Mouse (Mus musculus): ENCODE measurements around the gene Lyrm4. TPM values are rescaled to one million over a fixed set of nuclear protein-coding genes. Genes with fewer than 3 reads are reported as not detected.
A peak's percentile ranks its signal among the peaks of the same experiment; 100 is the strongest.

Lyrm4 gene
- polyA plus RNA-seq (2014; fragmentation: Nextera tagmentation; extraction: Ambion mirVana): 31.6 and 32.5 TPM in 2 replicates

GRCm38 (mm10) chr13:36117143-36118014 is at the start of gene Lyrm4, which contains the start of gene Fars2:
TSS of gene Lyrm4 (minus strand) at chr13:36117526.
TSS of gene Fars2 (plus strand) at chr13:36117412.
- ATAC-seq (ENCODE audit: insufficient number of reproducible peaks, insufficient read depth, low FRiP score, low read depth): peak; percentile 97
- under 1% methylated on average over 72 of the region's 75 CpGs for WGBS
- Histone ChIP-seq H3K4me2 (ENCODE audit: low read length) (peak within 1 kb of the TSS; percentile 85), H3K9me3 (ENCODE audit: control insufficient read depth, low read length) (no peaks in the 10 kb centered on the region), H3K36me3 (ENCODE audit: control insufficient read depth, insufficient read depth, low read length) (no peaks in the 10 kb centered on the region), H3K4me1 (ENCODE audit: control insufficient read depth in 2 of 2, insufficient read depth in 2 of 2, low read length in 2 of 2) (peaks cover 0 to 15% of the 10 kb centered on the region in 2 experiments; a peak in 3 of 4 replicates), H3K27ac (replicated peaks in 1 of 2; ENCODE audit: control insufficient read depth in 1 of 2, insufficient read depth in 1 of 2, low read depth in 2 of 2, low read length in 2 of 2) (peak within 1 kb of the TSS; percentile 96 to 100), H3K9ac (ENCODE audit: low read length) (peak within 1 kb of the TSS; percentile 79), H3K4me3 (ENCODE audit: control insufficient read depth in 1 of 2, insufficient read depth in 1 of 2, low read depth in 1 of 2, low read length in 2 of 2) (peak within 1 kb of the TSS; percentile 70 to 88), H3K27me3 (ENCODE audit: control insufficient read depth, insufficient read depth, low read length) (no peaks in the 10 kb centered on the region)

- no peak overlapping the region for H3K4me2 ChIP-seq (ENCODE audit: low read length)
- ATAC-seq (ENCODE audit: insufficient number of reproducible peaks, insufficient read depth, low FRiP score, low read depth): no peak
- no peaks in the 10 kb centered on the region for H3K36me3 ChIP-seq (ENCODE audit: control insufficient read depth, insufficient read depth, low read length)
- H3K27ac ChIP-seq (replicated peaks in 1 of 2; ENCODE audit: control insufficient read depth in 1 of 2, insufficient read depth in 1 of 2, low read depth in 2 of 2, low read length in 2 of 2): no peak overlapping the region
- no peak overlapping the region for H3K4me3 ChIP-seq (ENCODE audit: control insufficient read depth in 1 of 2, insufficient read depth in 1 of 2, low read depth in 1 of 2, low read length in 2 of 2)
- H3K4me1 ChIP-seq (ENCODE audit: control insufficient read depth in 2 of 2, insufficient read depth in 2 of 2, low read length in 2 of 2): 0 out of 4 replicates have a peak, but pooled peaks cover 0 to under 1% of the 10 kb centered on the region in 2 experiments
- H3K9ac ChIP-seq (ENCODE audit: low read length): no peak overlapping the region
- no peaks in the 10 kb centered on the region for H3K9me3 ChIP-seq (ENCODE audit: control insufficient read depth, low read length)
- no peaks in the 10 kb centered on the region for H3K27me3 ChIP-seq (ENCODE audit: control insufficient read depth, insufficient read depth, low read length)
- 74% methylated on average over 1 of the region's 1 CpGs for whole genome bisulfite sequencing
Observed at GRCm38 (mm10) chr13:36163898-36164297, 46.6 kb upstream of the Lyrm4 start.

GRCm38 (mm10) chr13:36163411-36163810 is 46.1 kb upstream of the Lyrm4 start:
- no peak for ATAC-seq (ENCODE audit: insufficient number of reproducible peaks, insufficient read depth, low FRiP score, low read depth)
- Histone ChIP-seq H3K4me2 (ENCODE audit: low read length) (no peak overlapping the region), H3K27me3 (ENCODE audit: control insufficient read depth, insufficient read depth, low read length) (no peaks in the 10 kb centered on the region), H3K27ac (replicated peaks in 1 of 2; ENCODE audit: control insufficient read depth in 1 of 2, insufficient read depth in 1 of 2, low read depth in 2 of 2, low read length in 2 of 2) (no peak overlapping the region), H3K9ac (ENCODE audit: low read length) (no peak overlapping the region), H3K36me3 (ENCODE audit: control insufficient read depth, insufficient read depth, low read length) (no peaks in the 10 kb centered on the region), H3K4me3 (ENCODE audit: control insufficient read depth in 1 of 2, insufficient read depth in 1 of 2, low read depth in 1 of 2, low read length in 2 of 2) (no peak overlapping the region), H3K9me3 (ENCODE audit: control insufficient read depth, low read length) (no peaks in the 10 kb centered on the region), H3K4me1 (ENCODE audit: control insufficient read depth in 2 of 2, insufficient read depth in 2 of 2, low read length in 2 of 2) (peaks cover under 1 to 5% of the 10 kb centered on the region in 2 experiments; a peak in 3 of 4 replicates)
- 81% methylated on average over 5 of the region's 5 CpGs for WGBS

- no peak; the same call in 1 of the 2 replicates for ATAC-seq (ENCODE audit: insufficient number of reproducible peaks, insufficient read depth, low FRiP score, low read depth)
- H3K4me1 ChIP-seq (ENCODE audit: control insufficient read depth in 2 of 2, insufficient read depth in 2 of 2, low read length in 2 of 2): peaks cover 8 to 20% of the 10 kb centered on the region in 2 experiments
- H3K9me3 ChIP-seq (ENCODE audit: control insufficient read depth, low read length): no peaks in the 10 kb centered on the region
- H3K27me3 ChIP-seq (ENCODE audit: control insufficient read depth, insufficient read depth, low read length): no peaks in the 10 kb centered on the region
- H3K36me3 ChIP-seq (ENCODE audit: control insufficient read depth, insufficient read depth, low read length): no peaks in the 10 kb centered on the region
- no peak overlapping the region for H3K9ac ChIP-seq (ENCODE audit: low read length)
- H3K4me2 ChIP-seq (ENCODE audit: low read length): no peak overlapping the region
- no peak overlapping the region for H3K4me3 ChIP-seq (ENCODE audit: control insufficient read depth in 1 of 2, insufficient read depth in 1 of 2, low read depth in 1 of 2, low read length in 2 of 2)
- 0 out of 4 replicates have a peak overlapping the region, but pooled peaks of 1 of the 2 experiments have one; percentile 15 for H3K27ac ChIP-seq (replicated peaks in 1 of 2; ENCODE audit: control insufficient read depth in 1 of 2, insufficient read depth in 1 of 2, low read depth in 2 of 2, low read length in 2 of 2)
- 73% methylated on average over 7 of the region's 7 CpGs for WGBS
Observed at GRCm38 (mm10) chr13:36156340-36156931, 39.1 kb upstream of the Lyrm4 start.

- 50% methylated on average over 5 of the region's 5 CpGs for WGBS
- Histone ChIP-seq H3K4me1 (ENCODE audit: control insufficient read depth in 2 of 2, insufficient read depth in 2 of 2, low read length in 2 of 2) (peaks cover 8 to 10% of the 10 kb centered on the region in 2 experiments), H3K9me3 (ENCODE audit: control insufficient read depth, low read length) (no peaks in the 10 kb centered on the region), H3K36me3 (ENCODE audit: control insufficient read depth, insufficient read depth, low read length) (no peaks in the 10 kb centered on the region), H3K27ac (replicated peaks in 1 of 2; ENCODE audit: control insufficient read depth in 1 of 2, insufficient read depth in 1 of 2, low read depth in 2 of 2, low read length in 2 of 2) (no peak overlapping the region), H3K4me2 (ENCODE audit: low read length) (no peak overlapping the region), H3K9ac (ENCODE audit: low read length) (no peak overlapping the region), H3K27me3 (ENCODE audit: control insufficient read depth, insufficient read depth, low read length) (no peaks in the 10 kb centered on the region), H3K4me3 (ENCODE audit: control insufficient read depth in 1 of 2, insufficient read depth in 1 of 2, low read depth in 1 of 2, low read length in 2 of 2) (no peak overlapping the region)
- no peak for ATAC-seq (ENCODE audit: insufficient number of reproducible peaks, insufficient read depth, low FRiP score, low read depth)
Observed at GRCm38 (mm10) chr13:36152728-36153498, 35.6 kb upstream of the Lyrm4 start.

GRCm38 (mm10) chr13:36150272-36150671 is 32.9 kb upstream of the Lyrm4 start:
- H3K27ac ChIP-seq (replicated peaks in 1 of 2; ENCODE audit: control insufficient read depth in 1 of 2, insufficient read depth in 1 of 2, low read depth in 2 of 2, low read length in 2 of 2): no peak overlapping the region
- no peaks in the 10 kb centered on the region for H3K9me3 ChIP-seq (ENCODE audit: control insufficient read depth, low read length)
- no peak overlapping the region for H3K9ac ChIP-seq (ENCODE audit: low read length)
- WGBS: 83% methylated on average over 5 of the region's 5 CpGs
- H3K36me3 ChIP-seq (ENCODE audit: control insufficient read depth, insufficient read depth, low read length): no peaks in the 10 kb centered on the region
- no peaks in the 10 kb centered on the region for H3K27me3 ChIP-seq (ENCODE audit: control insufficient read depth, insufficient read depth, low read length)
- H3K4me1 ChIP-seq (ENCODE audit: control insufficient read depth in 2 of 2, insufficient read depth in 2 of 2, low read length in 2 of 2): peaks cover 7 to 21% of the 10 kb centered on the region in 2 experiments
- H3K4me2 ChIP-seq (ENCODE audit: low read length): no peak overlapping the region
- no peak for ATAC-seq (ENCODE audit: insufficient number of reproducible peaks, insufficient read depth, low FRiP score, low read depth)
- no peak overlapping the region for H3K4me3 ChIP-seq (ENCODE audit: control insufficient read depth in 1 of 2, insufficient read depth in 1 of 2, low read depth in 1 of 2, low read length in 2 of 2)
